Mouse (Mus musculus) urinary bladder, postnatal 36 days (tissue): ENCODE measurements around the gene Vamp8.

Experiments
- DNase-seq, 2 experiments: peaks; one replicate each; pipeline ENCODE4 v3.0.0; 2022; ENCODE audit warnings: low spot score in 2 of 2, mixed read lengths in 1 of 2

The Vamp8 gene

DNA sequence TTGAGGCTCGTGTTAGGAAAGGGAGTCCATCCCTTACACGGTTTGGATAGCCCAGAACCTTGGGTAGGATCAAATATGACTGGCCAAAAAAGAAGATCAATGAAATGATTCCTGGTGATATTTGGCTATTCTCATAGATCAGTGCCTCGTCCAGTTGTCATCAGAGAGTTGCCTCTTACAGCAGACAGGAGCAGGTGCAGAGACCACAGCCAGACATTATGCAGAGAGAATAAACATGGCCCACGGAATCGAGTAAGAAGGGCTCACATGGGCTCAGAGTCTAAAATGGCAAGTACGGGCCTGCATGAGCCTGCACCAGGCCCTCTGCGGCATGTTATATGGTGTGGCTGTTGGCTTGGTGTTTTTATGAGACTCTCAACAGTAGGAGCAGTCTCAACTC lies 14.9 kb upstream of the Vamp8 start:
- peak in 1 of 2 experiments; percentile 25 for DNase-seq

DNA sequence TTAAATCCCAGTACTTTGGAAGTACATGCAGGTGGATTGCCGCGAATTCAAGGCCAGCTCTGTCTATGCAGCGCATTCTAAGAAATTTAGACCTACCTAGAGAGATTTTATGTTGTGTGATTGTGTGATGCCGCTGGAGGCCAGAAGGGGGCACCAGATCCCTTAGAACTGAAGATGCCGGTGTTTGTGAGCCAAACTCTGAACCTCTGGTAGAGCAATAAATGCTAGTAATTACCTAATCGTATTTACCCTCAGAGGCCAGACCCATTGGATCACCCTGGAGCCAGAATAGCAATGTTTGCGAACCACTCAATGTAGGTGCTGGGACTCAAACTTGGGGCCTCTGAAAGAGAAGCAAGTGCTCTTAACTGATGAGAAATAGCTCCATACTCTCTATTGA lies 11.4 kb upstream of the Vamp8 start:
- DNase-seq, result peak; percentile 72 to 77

DNA sequence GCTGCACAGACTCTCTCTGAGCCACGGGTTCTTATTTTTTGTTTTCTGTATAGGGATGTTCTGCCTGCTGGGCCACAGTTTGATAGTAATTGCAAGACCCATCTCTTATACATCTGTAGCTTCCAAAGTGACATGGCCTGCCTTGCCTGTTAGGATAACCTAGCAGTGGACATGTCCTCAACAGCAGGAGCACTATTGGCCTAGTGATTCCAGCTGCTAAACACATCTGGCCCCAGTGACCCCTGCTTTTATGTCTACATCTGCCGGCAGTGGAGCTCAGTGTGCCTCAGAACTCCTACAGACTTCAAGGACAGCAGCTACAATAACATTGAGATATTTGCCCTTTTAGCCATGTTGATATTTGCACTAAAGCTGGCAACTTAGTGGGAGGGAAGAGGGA lies 9.5 kb upstream of the Vamp8 start:
- no peak for DNase-seq

- DNase-seq, result no peak
Observed at GRCm38 (mm10) chr6:72396837-72397251, 6.3 kb upstream of the Vamp8 start.

GRCm38 (mm10) chr6:72392341-72392740 lies 1.8 kb upstream of the Vamp8 start:
- no peak for DNase-seq

GRCm38 (mm10) chr6:72390795-72391521 lies 455 bp upstream of the Vamp8 start:
- peak in 1 of 2 experiments; percentile 37 for DNase-seq

- no peak for DNase-seq
Observed at GRCm38 (mm10) chr6:72389471-72389940, 997 bp downstream of the Vamp8 start.

DNA sequence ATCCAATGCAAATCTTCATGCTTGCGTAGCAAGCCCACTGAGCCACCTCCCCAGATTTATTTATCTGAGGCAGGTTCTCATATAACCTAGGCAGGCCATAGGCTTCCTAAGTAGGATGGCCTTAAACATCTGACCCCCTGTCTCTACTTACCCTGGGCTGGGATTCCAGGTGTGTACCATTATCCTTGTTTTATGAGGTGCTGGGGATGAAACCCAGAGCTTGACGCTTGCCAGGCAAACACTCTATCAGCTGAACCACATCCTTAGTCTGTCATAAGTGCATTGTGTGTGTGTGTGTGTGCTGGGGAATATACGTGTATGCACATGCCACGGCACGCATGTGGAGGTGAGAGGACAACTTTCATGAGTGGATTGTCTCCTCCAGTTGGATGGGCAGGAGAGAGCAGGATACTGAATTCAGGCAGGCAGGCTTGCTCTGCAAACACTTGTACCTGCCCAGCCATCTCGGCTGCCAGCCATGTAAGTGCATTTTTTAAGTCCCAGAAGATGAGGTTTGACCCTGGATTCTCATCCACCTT lies 1.6 kb downstream of the Vamp8 start:
- DNase-seq, result no peak

GRCm38 (mm10) chr6:72388266-72388665 lies 2.2 kb downstream of the Vamp8 start:
- DNase-seq, result no peak

GRCm38 (mm10) chr6:72387816-72388215 lies 2.7 kb downstream of the Vamp8 start:
- DNase-seq, result no peak

DNA sequence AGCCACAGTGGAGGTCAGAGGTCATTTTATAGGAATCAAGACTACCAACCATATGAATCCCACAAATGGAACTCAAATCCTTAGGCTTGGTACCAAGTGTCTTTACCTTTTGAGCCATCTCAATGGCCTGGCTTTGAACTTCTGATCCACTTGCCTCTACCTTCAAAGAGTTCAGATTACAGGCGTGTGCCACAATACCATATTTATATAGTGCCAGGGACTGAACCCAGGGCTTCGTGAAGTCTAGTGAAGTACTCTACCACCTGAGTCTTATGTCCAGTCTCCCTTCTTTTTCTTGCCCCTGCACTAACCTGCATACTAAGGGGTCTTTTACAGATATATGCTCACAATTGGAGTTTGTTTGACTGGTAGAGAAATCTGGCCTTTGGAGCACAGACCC lies 3.9 kb downstream of the Vamp8 start:
- DNase-seq, result no peak

GRCm38 (mm10) chr6:72385258-72385657 lies 5.2 kb downstream of the Vamp8 start:
- no peak for DNase-seq

- DNase-seq, result no peak
Observed at GRCm38 (mm10) chr6:72383952-72384351, 6.6 kb downstream of the Vamp8 start.

DNA sequence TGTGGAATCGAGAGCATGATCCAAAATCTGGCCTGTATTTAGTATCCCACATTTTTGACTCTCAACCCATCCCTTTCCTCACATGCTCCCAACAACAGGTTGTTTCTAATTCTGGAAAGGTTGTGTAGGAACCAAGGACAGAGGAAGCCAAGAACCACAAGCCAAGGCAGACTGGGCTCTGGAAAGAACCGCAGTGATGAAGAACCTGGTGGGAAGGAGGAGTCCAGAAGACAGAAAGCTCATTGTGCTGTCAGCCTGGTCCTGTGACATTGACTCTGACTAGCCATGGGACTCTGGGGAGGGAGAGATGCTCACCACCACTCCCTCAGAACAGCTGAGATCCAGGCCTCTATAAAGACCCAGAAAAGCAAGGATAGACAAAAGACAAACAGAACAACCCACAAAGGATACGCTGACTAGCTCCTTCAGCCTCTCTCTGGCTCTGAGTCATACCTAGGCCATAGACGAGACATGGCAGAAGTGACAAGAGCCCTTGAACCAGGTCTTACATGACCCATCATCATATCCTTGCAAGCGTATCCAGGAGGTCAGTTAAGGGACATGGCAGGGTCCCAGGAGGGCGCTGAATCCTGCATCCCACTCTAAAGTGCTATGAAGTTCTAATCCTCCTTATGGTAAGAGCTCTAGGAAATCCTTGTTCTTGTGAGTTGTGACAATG lies 7.2 kb downstream of the Vamp8 start:
- no peak for DNase-seq

DNA sequence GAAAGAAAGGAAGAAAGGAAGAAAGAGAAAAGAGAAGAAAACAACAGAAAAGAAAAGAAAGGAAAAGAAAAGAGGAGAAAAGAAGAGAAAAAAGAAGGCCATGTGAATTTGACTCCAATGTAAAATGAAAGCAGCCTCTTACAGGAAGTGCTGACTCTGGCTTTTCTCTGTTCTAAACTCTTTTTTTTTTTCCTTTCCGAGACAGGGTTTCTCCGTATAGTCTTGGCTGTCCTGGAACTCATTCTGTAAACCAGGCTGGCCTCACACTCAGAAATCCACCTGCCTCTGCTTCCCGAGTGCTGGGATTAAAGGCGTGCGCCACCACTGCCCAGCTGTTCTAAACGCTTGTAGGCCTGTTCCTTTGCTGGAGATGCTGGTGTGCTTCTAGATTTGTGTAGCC lies 8.0 kb downstream of the Vamp8 start:
- DNase-seq, result no peak

- peak; percentile 80 to 86 for DNase-seq
Observed at GRCm38 (mm10) chr6:72380131-72380770, 10.3 kb downstream of the Vamp8 start, which contains the start of gene Vamp5. Gene Vamp5, minus strand, starts transcription at chr6:72380468.

DNA sequence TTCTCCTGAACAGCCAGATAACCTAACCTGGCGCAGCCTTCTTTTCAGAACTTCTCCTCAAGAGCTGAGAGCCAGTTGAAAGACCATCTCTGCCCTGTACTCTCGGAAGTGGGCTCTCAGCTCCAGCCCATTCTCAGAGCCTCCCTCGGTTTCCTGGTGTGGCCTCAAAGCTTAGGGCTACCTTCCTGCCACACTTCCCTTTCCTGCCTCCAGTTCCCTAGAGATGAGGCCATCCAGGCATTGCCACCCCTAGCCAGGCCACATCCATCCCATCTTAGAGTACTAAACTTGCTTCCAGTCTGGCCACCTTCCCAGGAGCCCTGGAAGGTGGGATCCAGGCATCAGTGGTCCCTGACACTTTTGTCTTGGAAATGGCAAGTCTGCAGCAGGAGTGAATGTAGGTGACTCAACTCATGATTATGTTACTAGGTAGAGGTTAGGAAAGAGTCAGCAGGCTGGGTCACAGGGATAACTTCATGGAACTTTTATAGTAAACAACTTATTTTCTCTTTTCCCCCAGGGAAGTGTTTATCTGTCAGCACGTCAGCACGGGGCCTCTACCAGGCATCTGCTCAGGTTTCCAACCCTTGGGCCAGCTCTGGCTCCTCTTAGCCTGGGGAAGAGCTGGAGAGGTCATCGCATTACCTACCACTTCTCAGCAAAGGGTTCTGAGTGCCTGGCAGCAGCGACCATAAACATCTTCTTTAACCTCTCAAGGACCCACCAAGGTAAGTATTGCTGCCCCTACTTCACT lies 10.9 kb downstream of the Vamp8 start:
- no peak for DNase-seq

- DNase-seq, result no peak
Observed at GRCm38 (mm10) chr6:72378510-72379234, 11.8 kb downstream of the Vamp8 start.

GRCm38 (mm10) chr6:72374820-72375563 lies 15.5 kb downstream of the Vamp8 start:
- no peak for DNase-seq

DNA sequence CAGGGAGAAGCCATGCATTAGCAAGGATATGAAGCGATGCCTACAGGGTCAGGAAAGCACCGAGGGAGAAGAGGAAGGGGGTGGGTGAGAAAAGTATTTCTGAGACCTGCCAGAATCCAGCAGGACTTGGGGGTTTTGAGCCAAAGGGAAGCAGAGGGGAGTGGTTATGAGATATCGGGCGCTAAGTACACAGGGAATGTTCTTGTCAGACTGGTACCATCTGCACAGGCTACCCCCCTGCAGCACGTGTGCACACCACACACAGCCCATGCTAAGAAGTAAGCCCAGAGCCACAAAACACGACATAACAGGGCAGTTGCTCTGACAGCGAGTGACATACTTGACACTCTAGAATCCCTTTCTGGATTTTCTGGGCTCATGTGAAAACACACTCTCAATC lies 16.3 kb downstream of the Vamp8 start:
- no peak for DNase-seq
